Mouse (Mus musculus): ENCODE results near the gene Ano8.

Gene Ano8

DNA sequence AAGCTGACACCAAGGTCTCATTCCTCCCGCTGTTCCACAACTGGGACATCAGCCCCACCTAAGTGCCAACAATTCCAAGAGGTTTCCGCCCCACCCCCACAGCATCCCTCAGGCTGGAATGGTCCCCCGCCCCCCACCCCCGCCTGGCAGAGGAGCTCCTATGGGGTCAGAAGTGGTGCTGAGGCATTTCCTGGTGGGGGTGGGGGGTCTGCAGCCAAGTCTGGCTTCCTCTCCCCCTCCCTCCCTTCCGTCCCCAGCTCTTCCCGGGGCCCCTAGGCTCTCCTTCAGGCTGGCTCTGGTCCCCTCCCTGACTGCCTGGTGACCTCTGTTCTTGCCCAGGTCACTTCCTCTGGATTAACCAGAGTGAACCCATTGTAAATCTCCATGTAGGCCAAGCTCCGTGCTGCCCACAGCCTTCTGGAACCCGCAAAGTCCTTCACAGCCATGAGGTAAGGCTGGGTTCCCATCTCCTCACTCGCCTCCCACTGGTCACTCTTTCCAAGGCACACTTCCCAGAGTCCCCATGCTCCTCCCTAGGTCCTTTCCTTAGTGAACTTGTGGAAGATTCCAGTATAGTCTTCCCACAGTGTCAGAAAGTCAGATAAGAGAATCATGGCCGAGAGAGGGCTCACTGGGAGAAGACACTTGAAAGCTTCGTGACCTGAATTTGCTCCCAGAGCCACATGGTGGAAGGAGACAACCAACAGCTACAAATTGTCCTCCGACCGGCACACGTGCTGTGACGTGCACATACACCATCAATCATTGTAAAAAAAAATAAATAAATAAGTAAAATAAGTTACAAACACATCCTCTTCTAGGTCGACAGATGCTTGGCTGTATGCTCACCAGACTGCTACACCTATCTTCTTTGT lies 13.3 kb upstream of the Ano8 start:
- DNase-seq, result no peak

DNA sequence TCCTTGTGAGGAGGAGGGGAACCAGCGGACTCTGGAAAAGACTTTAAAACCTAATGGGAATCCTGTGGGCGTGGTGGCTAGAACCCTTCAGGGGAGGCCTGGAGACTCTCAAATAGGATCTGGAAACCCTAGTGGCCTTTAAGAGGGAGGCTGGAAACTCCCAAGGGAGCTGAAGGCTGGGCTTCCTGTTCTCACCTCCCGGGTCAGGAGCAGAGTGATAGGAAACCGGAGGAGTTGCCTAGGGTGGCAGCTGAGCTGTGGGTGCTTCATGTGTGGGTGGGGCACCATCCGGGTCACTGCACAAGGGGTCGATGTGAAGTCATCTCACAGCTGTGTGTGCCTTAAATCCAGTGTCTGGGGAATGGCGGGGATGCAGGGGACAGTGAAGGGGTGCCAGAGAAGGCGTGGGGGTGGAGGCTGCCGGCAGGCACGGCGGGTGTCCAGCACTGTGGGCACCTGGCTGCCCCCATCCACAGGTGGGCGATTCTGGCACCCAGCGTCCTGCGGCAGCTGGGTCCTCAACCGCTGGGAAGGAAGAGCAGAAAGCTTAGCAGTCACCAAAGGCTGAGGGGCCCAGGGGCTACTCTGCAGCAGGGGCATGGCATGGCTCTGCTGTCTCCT lies 12.2 kb upstream of the Ano8 start:
- no peak for DNase-seq

DNA sequence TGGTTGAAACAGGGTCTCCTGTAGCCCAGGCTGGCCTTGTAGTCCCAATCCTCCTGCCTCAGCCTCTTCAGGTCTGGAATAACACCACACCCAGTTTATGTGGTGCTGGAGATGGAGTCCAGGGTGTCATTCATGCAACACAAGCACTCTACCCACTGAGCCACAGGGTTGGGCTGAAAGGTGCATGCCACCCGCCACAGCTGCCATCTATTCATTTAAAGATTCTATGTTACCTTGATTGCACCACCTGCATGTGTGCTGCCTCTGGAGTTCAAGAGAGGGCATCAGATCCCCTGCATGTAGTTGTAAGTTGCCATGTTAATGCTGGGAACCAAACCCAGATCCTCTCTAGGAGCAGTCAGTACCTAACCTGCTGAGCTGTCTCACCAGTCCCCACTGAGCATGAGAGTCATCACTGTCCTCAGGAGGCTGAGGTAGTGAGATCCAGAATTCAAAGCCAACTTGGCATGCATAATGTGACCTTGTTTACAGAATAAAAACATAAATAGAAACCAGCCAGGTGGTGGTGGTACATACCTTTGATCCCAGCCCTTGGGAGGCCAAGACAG lies 11.4 kb upstream of the Ano8 start:
- no peak for DNase-seq

DNA sequence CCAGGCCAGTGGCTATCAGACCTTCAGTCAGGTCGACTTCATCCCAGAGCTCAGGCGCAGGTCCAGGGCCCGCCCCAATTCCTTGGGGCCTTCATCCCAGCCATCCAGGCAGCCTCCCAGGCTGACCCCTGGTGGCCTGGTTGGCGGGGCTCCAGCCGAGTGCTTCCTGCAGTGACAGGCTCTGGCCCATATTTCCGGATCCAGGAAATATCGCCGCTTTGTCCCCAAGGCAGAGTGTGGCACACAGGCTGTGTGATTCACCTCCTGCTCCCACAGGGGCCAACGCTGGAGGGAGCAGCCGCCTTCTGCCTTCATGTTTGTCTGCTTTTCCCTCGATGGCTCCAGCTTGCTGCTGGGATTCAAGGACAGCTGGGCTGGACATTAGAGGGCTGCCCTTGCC lies 10.7 kb upstream of the Ano8 start:
- no peak for DNase-seq

DNA sequence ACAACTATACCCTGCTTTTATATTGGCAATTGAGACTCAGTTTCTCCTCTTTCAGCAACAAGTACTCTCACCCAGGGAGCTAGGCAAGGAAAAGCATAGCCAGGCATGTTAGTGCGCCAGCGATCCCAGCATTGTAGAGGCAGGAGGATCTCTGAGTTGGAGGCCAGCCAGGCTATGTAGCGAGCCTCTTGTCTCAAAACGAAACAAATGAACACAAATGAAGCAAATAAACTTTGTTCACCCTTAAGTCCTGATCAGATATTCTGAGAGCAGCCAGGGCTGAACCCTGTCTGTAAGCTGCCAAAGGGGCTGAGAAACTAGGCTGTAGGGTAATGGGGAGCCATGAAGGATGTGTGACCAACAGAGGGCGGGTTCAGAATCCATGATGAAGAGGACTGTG lies 10.0 kb upstream of the Ano8 start:
- no peak for DNase-seq

DNA sequence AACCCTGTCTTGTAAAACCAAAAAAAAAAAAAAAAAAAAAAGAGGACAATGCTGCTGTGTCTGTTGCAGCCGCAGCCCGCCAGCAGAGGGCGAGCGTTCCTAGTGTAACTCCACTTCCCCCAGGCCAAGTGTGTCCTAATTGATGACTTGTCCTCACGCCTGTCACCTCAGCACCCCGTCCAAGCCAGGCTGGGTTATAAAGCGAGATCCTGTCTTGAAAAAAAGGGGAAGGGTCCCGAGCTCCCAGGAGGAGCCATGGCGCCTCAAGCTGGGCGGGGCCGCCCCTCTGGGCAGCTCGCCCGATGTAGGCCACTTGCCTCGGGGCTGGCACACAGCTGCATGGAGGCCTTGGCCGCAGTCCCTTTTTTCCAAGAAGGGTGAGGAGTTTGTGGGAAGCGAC lies 9.3 kb upstream of the Ano8 start:
- DNase-seq, result peak; percentile 81

DNA sequence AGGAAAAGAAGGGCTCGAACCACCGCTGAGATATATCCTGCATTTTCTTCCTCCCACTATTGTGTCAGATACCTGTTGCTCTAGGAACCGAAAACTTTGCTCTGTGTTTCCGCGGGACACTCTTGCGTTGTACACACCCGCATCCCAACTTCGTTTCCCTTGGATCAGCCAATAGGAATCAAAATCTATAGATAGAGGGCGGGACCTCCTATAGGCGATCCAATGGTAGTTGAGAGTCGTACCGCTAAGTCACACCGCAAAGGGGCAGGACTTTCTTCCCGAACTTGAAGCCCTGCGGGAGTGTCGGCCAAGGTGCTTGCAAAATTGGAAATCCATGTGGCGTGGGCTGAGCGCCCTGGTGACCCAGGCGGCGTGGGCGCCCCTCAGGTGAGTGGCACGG lies 2.7 kb upstream of the Ano8 start:
- peak; percentile 90 for DNase-seq

DNA sequence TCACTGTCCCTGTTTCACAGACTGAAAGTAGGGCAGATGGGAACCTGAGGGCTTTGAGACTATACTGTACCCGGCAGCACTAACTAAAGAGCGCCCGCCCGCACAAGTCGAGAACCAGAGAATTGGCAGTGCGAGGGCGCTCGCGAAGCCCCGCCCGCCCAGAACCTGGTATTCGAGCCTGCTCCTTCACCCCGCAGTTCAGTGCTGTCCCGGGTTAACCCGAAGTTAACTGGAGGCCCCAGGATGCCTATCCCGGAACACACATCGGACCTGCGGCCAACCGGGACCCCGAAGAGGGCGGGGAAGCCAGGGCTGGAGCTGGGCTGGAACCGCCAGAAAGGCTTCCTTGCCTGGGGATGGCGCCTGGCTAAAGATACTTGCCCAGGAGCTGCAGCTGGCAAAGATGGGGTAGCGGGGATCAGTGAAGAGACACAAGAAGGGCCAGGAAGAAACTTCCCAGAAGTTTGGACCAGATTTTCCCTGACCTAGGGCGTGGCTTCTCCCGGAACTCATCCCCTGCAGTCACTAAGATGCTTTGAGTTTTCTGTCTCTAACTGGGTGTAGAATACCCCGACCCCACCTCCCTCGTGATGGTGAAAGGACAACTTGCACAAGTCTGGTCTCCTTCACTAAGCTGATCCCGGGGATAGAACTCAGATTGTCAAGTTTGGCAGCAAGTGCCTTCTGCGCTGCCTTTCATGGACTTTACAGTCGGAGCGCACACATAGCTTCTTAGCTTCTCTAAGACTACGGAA lies 2.1 kb upstream of the Ano8 start, which contains the start of gene Gtpbp3:
Gene Gtpbp3 (plus strand): TSS at position 413 of the 755 bp plus-strand sequence.
- peak; percentile 83 for DNase-seq

DNA sequence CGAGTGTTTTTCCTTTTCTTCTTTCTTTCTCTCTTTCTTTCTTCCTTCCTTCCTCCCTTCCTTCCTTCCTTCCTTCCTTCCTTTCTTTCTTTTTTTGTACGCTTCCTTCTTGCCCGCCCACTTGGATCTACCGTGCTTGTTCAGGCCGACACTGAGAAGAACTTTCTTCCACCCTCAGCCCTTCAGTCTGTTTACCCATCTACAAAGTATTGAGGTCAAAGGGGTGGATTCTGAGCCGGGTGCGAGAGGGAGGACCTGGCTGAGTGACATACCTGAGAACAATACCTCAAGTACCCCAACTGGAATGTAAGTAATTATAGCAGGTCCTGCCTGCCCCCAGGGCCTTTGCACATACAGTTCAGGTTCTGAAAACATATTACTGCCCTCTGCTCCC lies 370 bp upstream of the Ano8 start:
- no peak for DNase-seq

DNA sequence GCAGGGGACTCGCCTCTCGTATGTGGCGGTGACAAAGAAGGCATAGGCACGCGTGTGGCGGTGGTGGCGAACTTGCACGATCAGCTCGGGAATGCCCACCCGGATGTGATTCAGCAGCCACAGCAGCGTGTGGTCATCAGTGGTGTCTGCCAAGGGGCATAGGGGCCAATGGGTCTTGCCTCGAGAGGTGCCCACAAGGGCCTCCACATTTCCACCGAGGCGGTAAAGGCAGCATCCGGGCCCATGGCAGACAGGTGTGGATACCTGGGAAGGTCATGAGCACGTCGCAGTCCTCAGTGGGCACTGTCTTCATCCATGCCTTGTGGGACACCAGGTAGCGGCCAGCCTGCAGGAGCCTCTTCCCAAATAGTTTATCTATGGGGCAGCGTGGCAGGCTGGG lies 1.0 kb downstream of the Ano8 start:
- no peak for DNase-seq

DNA sequence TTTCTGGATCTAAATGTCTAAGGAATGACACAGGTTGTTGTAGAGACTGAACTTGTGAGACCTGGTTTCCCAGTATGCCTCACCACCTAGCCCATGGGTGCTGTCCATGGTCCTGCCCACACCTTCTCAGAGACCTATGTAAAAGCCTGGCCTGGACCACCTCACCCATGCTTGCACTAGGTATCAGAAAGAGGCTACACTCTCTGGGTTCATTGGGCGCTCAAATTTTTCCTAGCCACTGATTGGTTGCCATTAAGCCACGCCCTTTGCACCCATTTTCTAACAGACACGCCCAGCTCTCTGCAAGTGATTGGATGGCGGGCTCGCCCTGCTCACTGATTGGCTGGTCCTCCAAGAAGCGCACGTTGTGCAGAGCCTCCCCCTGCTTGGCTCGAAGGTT lies 1.8 kb downstream of the Ano8 start:
- DNase-seq, result peak; percentile 63

DNA sequence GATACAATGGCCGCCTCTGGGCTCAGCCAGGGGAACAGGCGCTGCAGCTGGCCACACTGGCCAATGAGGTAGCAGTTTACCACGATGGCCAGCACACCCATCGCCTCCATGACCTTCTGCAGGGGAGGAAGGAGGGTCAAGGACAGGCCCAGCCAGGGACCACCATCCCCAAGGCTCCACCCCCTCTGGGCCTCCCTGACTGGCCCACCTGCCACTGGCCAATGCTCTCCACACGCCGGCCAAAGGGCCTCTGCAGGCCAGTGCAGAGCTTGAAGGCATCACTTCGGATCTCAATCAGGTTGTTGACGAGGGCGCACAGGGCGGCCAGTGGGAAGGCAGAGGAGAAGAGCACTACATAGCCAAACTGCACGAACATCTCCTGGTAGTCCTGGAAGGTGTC lies 6.8 kb downstream of the Ano8 start:
- DNase-seq, result no peak

DNA sequence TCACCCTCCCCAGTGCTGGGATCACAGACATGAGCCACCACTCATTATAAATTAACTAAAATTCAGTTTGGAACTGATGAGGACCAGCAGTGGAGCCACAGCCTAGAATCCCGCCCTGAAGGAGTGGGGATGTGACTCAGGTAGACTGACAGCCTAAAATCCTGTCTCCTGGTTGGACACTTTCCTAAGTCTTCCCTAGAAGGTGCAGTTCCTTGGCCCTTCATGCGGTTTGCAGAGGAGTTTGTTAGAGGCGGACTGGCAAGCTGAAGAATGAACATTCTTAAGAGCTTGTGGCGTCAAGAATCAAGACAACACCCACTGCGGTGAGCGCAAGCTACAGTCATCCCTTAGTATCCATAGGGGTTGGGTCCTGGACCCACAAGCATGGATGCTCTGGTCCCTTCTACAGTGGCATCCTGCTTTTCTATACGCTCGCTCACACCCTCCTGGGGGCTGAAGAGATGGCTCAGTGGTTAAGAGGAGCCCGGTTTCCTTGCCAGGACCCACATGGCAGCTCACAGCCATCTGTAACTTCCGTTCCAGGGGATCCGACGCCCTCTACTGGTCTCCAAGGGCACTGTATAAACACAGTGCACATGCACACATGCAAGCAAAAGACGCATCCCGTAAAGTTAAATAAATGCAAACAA lies 8.4 kb downstream of the Ano8 start:
- peak; percentile 40 for DNase-seq

DNA sequence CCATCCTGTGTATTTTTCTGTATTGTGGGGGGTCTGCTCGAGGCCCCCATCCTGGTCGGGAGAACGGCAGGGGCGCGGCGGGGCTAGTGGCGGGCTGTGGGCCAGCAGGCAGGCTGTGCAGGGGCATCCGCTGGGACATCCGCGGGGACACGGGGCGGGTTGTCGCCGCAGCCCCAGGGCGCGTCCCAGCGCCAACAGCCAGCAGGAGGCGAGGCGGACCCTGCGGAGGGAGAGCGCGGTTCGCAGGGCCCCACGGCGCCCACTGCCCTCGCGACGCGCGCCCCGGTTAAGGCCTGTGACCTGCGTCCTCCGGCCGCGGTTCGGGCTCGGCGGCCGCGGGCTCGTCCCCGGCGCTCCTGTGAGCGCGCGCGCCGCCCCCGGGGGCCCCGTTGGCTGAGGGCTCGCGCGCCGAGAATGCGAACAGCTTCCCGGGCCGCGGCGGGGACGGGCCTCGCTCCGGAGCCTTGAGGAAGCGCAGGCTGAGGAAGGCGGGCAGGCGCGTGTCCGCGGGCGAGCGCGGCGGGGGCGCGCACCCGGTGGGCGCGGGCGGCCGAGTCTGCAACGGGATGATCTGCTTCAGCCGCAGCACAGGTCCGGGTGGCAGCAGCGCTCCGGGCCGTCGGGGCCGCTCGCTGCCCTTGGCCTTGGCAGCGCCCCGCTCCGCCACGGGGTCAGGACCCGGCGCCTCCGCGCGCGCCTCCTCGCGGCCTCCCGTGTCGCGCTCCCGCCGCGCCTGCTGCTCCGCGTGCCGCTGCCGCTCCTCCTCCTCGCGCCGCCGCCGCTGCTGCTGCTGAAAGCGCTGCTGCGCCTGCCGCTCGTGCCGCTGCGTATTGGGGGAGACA lies 9.4 kb downstream of the Ano8 start:
- DNase-seq, result peak; percentile 86

DNA sequence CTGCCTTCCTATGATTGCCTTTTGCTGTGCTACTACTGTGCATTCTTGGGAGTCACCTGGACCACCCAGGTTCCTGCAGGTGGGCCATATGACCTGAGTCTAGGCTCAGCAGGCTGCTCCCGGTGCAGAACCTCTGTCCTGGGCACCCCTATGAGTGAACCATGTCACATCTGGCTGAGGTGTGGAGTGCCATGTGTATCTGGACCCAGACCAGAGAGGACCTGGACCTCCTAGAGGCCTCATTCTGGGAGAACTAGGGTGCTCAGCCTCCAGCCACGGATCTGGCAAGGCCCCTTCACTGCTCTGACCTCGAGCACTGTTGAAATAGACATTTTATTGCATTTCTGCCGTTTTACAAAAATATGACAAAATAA lies 10.1 kb downstream of the Ano8 start:
- no peak for DNase-seq

DNA sequence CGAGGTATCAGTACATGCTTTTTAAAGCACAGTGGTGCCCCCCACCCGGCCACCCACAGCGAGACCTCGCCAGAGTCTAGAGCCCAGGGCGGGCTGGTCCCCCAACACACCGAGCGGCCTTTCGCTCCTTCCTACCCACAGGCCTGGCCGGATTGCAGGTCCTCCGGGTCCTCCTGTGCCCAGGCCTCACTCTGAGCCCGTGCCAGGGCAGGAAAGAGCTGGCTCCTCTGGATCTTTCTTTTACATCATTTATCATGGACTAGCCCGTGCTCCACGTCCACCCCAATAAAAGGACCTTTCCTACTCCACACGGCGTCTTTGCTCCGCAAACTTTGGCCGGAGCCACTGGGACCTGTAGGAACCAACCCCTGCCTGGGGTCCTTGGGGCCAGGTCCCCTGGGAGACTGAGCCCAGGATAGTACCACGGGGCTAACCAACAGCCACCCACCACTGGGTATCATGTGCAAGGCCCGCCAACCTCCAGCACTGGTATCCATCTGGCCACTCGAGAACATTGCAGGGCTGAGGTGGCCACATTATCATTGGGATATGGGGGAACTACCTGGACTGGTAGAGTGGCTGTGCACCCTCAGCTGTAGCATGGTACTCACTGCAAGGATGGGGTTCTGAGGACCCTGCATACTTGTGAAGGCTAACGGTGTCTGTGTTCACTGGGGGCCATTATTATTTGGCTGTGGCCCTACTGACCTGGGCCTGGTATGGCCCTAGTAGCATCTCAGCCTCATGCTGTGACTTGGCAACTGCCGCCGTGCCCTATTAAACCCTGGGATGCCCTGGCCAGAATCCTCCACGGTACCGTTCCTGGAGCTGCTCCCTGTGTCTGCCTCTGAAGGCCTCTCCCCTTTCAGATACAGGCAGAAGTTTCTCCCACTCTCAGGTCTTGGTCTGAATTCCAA lies 10.7 kb downstream of the Ano8 start:
- DNase-seq, result no peak

DNA sequence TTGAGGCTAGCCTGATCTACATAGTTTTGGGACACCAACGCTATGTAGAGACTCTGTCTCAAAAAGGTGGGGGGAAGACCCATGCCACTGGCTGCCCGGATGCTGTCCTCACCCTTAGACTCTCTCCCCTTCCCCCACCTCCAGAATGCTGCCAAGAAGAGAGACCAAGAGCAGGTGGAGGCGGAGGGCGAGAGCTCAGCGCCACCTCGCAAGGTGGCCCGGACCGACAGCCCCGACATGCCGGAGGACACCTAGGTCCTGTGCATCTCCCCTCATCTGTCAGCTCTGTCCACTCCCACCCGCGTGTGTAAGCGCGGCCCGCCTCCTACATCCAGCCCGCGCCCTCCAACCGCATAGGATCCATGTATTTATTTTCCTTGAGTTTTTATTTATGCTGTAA lies 11.4 kb downstream of the Ano8 start:
- DNase-seq, result no peak

DNA sequence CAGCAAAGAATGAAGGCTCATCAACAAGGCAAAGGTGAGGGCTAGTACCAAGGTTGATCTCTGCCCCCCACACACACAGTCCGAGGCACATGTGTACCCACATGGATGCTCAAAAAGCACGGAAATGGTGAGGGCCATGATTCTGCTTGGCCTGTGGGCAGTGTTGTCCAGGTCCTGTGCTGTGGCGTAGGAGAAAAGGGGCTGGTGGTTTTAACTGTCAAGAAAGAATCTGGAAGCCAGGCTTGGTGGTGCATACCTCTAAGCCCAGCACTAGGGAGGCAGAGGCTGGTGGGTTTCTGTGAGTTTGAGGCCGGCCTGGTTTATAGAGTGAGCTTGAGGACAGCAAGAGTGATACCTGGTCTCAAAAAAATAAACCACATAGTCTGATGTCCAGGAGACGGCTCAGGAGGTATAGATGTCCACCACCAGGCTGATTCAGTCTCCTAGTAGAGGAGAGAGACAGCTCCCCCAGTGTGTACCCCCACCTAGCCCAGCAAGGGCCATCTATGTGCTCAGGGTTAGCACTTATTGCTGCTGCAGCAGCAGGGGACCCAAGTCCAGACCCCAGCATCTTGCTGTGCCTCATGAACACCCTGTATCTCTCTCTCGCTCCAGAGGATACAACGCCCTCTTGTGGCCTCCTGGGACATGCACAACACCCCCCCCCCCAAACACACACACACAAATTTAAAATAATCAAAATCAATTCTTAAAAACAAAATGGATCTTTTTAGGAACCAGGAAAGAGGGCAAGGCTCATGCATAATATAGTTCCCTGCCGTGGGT lies 13.0 kb downstream of the Ano8 start:
- DNase-seq, result no peak

DNA sequence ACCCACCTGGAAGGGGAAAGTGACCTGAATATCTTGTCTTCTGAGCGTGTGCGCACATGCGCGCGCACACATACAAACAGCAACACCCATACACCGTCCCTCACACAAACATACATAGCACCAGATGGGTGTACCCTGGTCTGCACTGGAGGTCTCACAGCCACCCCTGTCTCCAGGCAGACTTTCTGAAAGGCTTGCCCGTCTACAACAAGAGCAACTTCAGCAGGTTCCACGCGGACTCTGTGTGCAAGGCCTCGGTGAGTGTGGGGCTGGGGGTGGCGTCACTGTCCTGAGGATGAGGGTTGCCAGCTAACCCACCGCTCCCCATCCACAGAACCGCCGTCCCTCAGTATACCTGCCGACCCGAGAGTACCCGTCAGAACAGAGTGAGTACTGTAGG lies 13.9 kb downstream of the Ano8 start:
- DNase-seq, result no peak

DNA sequence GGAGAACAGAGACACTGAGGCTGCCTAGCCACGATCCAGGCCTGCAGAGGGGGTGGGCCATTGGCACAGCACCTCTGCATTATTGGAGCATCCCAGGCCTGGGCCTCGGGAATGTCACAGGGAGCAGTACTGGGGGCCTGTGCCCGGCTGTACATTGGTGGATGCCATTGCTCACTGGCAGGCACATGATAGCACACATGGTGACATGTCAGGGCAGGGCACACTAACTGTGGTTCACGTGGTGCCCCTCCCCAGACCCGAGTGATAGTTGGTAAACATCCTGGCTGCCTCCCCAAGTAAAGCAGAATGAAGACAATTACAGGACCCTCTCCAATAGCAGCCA lies 14.9 kb downstream of the Ano8 start:
- no peak for DNase-seq

All from thymus, postnatal 25 days (tissue).